Mouse (Mus musculus): Measurements from ENCODE around the gene Cntnap2. TPM values are rescaled to one million over a fixed set of nuclear protein-coding genes. Genes with fewer than 3 reads are reported as not detected.
"Not testable (repeated sequence)": the region's sequence is repeated elsewhere in the genome, so short reads cannot be mapped to it uniquely, and the experiment has no call there.

Cntnap2 gene
- polyA plus RNA-seq, 1 experiment from 2014 or later, result 56.3 TPM

- no peak overlapping the region for H3K9ac ChIP-seq (replicated peaks)
- H3K27ac ChIP-seq (replicated peaks), result no peak overlapping the region
- H3K36me3 ChIP-seq, result no peaks in the 10 kb centered on the region
- H3K4me3 ChIP-seq (replicated peaks), result no peak overlapping the region
- WGBS, result 10% methylated on average over 2 of the region's 2 CpGs
- H3K4me1 ChIP-seq, result peaks cover 7% of the 10 kb centered on the region
- H3K27me3 ChIP-seq (replicated peaks), result no peaks in the 10 kb centered on the region
- ATAC-seq (ENCODE audit: low FRiP score), result no peak
- no peaks in the 10 kb centered on the region for H3K9me3 ChIP-seq (replicated peaks)
- H3K4me2 ChIP-seq, result no peak overlapping the region
These were observed 2215.9 kb downstream of the Cntnap2 start for GRCm38 (mm10) chr6:47275065-47275464.

DNA sequence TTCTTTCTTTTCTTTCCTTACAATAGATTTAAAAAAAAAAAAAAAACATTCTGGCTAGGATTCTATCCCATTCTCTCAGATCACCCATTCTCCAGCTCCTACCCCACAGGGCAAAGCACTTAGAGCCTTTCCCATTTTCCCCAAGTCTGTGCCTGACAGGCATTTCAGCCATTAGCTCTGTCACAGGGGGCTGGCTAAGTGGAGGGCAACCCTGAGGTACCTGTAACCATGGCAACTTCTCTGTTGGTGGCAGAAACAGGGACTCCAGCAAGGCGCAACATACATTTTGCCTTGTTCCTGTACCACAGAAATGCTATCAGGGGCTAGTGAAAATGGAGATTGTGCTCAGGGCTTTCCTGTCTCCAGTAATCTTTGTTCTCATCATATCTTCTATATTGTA, 2220.0 kb downstream of the Cntnap2 start:
- Histone ChIP-seq H3K9me3 (replicated peaks) (no peaks in the 10 kb centered on the region), H3K4me1 (no peaks in the 10 kb centered on the region), H3K9ac (replicated peaks) (no peak overlapping the region), H3K27me3 (replicated peaks) (no peaks in the 10 kb centered on the region), H3K4me3 (replicated peaks) (no peak overlapping the region), H3K4me2 (no peak overlapping the region), H3K36me3 (no peaks in the 10 kb centered on the region), H3K27ac (replicated peaks) (peak overlapping the region; percentile 35; the same call in 1 of the 2 replicates)
- ATAC-seq (ENCODE audit: low FRiP score), result peak; percentile 67
- 11% methylated on average over 1 of the region's 1 CpGs for WGBS

DNA sequence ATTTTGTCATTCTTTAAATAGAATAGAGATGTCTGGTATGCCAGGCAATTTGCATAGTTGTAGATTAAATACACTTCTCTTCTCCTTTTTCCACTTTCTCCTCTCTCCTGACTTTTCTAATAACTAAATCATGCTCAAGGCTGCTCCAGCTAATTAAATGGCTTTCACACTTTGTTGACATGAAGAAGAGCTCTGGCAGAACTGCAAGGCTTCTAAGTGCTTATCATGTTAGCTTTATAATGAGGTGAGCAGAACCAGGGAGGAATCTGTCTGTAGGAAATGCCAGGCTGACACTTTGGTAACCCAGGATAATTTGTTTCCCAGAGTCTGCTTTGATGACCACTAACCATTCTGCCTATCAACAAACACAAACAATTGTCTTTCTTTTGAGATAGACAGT, 2222.4 kb downstream of the Cntnap2 start:
- H3K27ac ChIP-seq (replicated peaks), result no peak overlapping the region
- H3K27me3 ChIP-seq (replicated peaks), result no peaks in the 10 kb centered on the region

GRCm38 (mm10) chr6:47284794-47285193, 2225.6 kb downstream of the Cntnap2 start:
- no peaks in the 10 kb centered on the region for H3K27me3 ChIP-seq (replicated peaks)
- 66% methylated on average over 2 of the region's 2 CpGs for WGBS
- H3K9me3 ChIP-seq (replicated peaks), result no peaks in the 10 kb centered on the region
- H3K4me2 ChIP-seq, result no peak overlapping the region
- no peak overlapping the region for H3K4me3 ChIP-seq (replicated peaks)
- H3K27ac ChIP-seq (replicated peaks), result no peak overlapping the region
- no peak overlapping the region for H3K9ac ChIP-seq (replicated peaks)
- no peaks in the 10 kb centered on the region for H3K36me3 ChIP-seq
- no peak for ATAC-seq (ENCODE audit: low FRiP score)
- H3K4me1 ChIP-seq, result peaks cover 9% of the 10 kb centered on the region

More for the DNA sequence above, 2222.4 kb downstream of the Cntnap2 start:
- Histone ChIP-seq H3K9ac (replicated peaks) (no peak overlapping the region), H3K36me3 (no peaks in the 10 kb centered on the region), H3K4me3 (replicated peaks) (no peak overlapping the region), H3K4me1 (peaks cover 5% of the 10 kb centered on the region; the same call in 1 of the 2 replicates), H3K9me3 (replicated peaks) (no peaks in the 10 kb centered on the region), H3K4me2 (no peak overlapping the region)
- ATAC-seq (ENCODE audit: low FRiP score), result no peak

DNA sequence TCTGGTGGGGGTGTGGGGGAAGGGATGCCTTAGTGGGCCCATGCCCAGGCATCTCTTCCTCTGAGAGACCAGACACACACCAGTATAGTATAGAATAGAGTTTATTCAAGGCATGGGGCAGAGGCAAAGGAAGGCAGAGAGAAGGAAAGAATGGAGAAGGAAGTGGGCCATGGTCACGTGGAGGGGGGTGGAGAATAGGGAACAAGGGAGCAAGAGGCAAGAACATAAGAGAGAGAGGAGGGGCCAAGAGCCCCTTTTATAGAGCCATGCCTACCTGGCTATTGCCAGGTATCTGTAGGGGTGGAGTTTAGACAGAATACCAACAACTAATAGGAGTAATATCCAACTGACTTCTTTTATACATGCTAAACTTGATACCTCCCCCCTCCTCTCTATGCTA, 2226.6 kb downstream of the Cntnap2 start:
- Histone ChIP-seq H3K9ac (replicated peaks) (no peak overlapping the region), H3K4me1 (peaks cover 9% of the 10 kb centered on the region), H3K27me3 (replicated peaks) (no peaks in the 10 kb centered on the region), H3K27ac (replicated peaks) (no peak overlapping the region), H3K36me3 (no peaks in the 10 kb centered on the region), H3K9me3 (replicated peaks) (no peaks in the 10 kb centered on the region), H3K4me3 (replicated peaks) (no peak overlapping the region), H3K4me2 (no peak overlapping the region)
- 48% methylated on average over 1 of the region's 1 CpGs for WGBS
- peak; percentile 21; the same call in 1 of the 2 replicates for ATAC-seq (ENCODE audit: low FRiP score)

GRCm38 (mm10) chr6:47286247-47286967, 2227.2 kb downstream of the Cntnap2 start:
- 34% methylated on average over 12 of the region's 12 CpGs for WGBS
- not testable (repeated sequence) for H3K27ac ChIP-seq (replicated peaks); H3K9ac ChIP-seq (replicated peaks); H3K9me3 ChIP-seq (replicated peaks); H3K27me3 ChIP-seq (replicated peaks); H3K4me1 ChIP-seq; H3K36me3 ChIP-seq; H3K4me3 ChIP-seq (replicated peaks)
- peak overlapping the region; percentile 32 for H3K4me2 ChIP-seq
- peak; percentile 35 for ATAC-seq (ENCODE audit: low FRiP score)

DNA sequence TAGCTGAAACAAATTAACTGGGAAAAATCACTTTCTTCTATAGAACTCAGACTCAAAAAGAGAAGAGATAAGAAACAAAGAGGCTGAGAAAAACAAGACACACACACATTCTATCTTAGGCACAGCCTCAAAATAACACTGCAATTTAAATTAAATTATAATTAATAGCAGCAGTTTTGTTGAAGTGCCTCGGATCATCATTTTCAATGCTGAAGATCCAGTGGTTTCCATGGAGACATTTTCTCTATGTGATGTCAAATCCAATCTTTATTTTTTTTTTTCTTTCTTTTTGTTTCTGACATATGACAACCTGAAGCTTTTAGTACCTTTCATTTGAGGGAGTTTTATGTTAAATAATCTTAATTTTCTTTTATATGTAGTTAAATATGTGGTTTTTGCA, 2228.6 kb downstream of the Cntnap2 start:
- no peak overlapping the region for H3K9ac ChIP-seq (replicated peaks)
- H3K4me1 ChIP-seq, result peaks cover 9% of the 10 kb centered on the region
- no peaks in the 10 kb centered on the region for H3K9me3 ChIP-seq (replicated peaks)
- ATAC-seq (ENCODE audit: low FRiP score), result no peak
- 37% methylated on average over 1 of the region's 1 CpGs for WGBS
- H3K27me3 ChIP-seq (replicated peaks), result no peaks in the 10 kb centered on the region
- H3K4me3 ChIP-seq (replicated peaks), result no peak overlapping the region
- no peaks in the 10 kb centered on the region for H3K36me3 ChIP-seq
- H3K27ac ChIP-seq (replicated peaks), result 0 out of 2 replicates have a peak overlapping the region, but pooled peaks have one; percentile 37
- H3K4me2 ChIP-seq, result no peak overlapping the region

DNA sequence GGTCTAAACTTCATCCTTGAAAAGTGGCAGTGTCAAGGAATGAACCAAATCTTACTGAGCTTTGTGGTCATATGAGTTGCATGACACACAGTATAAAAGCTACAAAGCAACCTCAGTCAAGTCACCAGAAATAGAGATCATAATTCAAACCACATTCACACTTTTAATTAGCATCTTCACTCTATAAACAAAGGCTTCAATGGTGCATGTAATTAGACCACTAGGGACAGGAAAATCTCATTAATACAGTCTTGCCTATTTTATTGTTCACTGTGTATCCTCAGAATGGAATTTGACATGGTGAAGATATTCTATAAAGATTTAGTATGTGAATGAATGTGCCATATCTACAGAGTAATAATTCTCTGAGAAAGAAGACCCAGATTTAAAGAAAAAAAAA, 2232.8 kb downstream of the Cntnap2 start:
- no peaks in the 10 kb centered on the region for H3K9me3 ChIP-seq (replicated peaks)
- H3K9ac ChIP-seq (replicated peaks), result no peak overlapping the region
- H3K4me2 ChIP-seq, result no peak overlapping the region
- peaks cover 4% of the 10 kb centered on the region; the same call in 1 of the 2 replicates for H3K4me1 ChIP-seq
- H3K4me3 ChIP-seq (replicated peaks), result no peak overlapping the region
- no peaks in the 10 kb centered on the region for H3K27me3 ChIP-seq (replicated peaks)
- no peak for ATAC-seq (ENCODE audit: low FRiP score)
- no peaks in the 10 kb centered on the region for H3K36me3 ChIP-seq
- no peak overlapping the region for H3K27ac ChIP-seq (replicated peaks)

- Histone ChIP-seq H3K9ac (replicated peaks) (no peak overlapping the region), H3K27me3 (replicated peaks) (no peaks in the 10 kb centered on the region), H3K9me3 (replicated peaks) (no peaks in the 10 kb centered on the region), H3K4me1 (peaks cover 3% of the 10 kb centered on the region; the same call in 1 of the 2 replicates), H3K27ac (replicated peaks) (no peak overlapping the region), H3K4me3 (replicated peaks) (no peak overlapping the region), H3K4me2 (no peak overlapping the region), H3K36me3 (no peaks in the 10 kb centered on the region)
- WGBS, result 64% methylated on average over 3 of the region's 3 CpGs
- no peak for ATAC-seq (ENCODE audit: low FRiP score)
These were observed 2233.3 kb downstream of the Cntnap2 start for GRCm38 (mm10) chr6:47292437-47292836.

GRCm38 (mm10) chr6:47294433-47294832, 2235.3 kb downstream of the Cntnap2 start:
- Histone ChIP-seq H3K36me3 (no peaks in the 10 kb centered on the region), H3K27me3 (replicated peaks) (no peaks in the 10 kb centered on the region), H3K27ac (replicated peaks) (no peak overlapping the region), H3K4me1 (no peaks in the 10 kb centered on the region), H3K4me2 (no peak overlapping the region), H3K9ac (replicated peaks) (no peak overlapping the region), H3K4me3 (replicated peaks) (no peak overlapping the region), H3K9me3 (replicated peaks) (no peaks in the 10 kb centered on the region)
- no peak for ATAC-seq (ENCODE audit: low FRiP score)
- WGBS, result 60% methylated on average over 1 of the region's 1 CpGs

DNA sequence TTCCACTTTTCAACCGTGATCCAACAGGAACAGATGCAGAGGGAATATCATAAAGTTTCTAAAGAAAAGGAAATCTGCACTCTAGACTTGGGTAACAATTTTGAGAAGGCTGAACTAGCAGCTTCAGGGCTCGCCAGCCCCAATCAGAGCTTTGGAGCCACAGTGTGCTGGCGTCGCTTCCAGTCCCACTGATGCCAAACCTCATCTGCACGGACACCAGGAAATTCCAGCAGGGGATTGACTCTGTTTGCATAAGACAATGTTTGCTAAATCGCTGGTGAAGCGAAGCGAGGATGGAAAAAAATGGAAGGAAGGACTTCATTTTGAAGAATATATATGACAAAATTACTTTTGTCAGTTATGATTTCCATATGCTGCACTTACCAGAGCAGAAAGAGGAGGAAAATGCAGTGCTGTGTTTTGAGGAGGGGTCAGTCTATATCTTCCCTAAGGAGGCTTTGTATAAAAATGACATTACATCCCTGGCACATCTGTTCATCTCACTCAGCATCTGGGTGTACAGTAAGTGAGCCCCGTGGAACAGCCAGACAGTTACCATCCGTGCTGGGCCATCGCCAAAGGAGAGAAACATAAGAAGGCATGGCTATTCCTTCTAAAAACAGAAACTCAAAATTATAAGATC, 2245.8 kb downstream of the Cntnap2 start:
- Histone ChIP-seq H3K9ac (replicated peaks) (no peak overlapping the region), H3K36me3 (no peaks in the 10 kb centered on the region), H3K27me3 (replicated peaks) (no peaks in the 10 kb centered on the region), H3K27ac (replicated peaks) (no peak overlapping the region), H3K4me3 (replicated peaks) (no peak overlapping the region), H3K9me3 (replicated peaks) (no peaks in the 10 kb centered on the region), H3K4me1 (peaks cover 22% of the 10 kb centered on the region), H3K4me2 (no peak overlapping the region)
- WGBS, result 67% methylated on average over 11 of the region's 11 CpGs
- ATAC-seq (ENCODE audit: low FRiP score), result no peak

GRCm38 (mm10) chr6:47306065-47306798, 2247.1 kb downstream of the Cntnap2 start:
- Histone ChIP-seq H3K27ac (replicated peaks) (no peak overlapping the region), H3K9me3 (replicated peaks) (no peaks in the 10 kb centered on the region), H3K9ac (replicated peaks) (no peak overlapping the region), H3K4me1 (peaks cover 22% of the 10 kb centered on the region), H3K4me2 (no peak overlapping the region), H3K36me3 (no peaks in the 10 kb centered on the region), H3K4me3 (replicated peaks) (no peak overlapping the region), H3K27me3 (replicated peaks) (no peaks in the 10 kb centered on the region)
- WGBS, result 57% methylated on average over 8 of the region's 8 CpGs
- ATAC-seq (ENCODE audit: low FRiP score), result no peak

Data from neural tube, embryonic 15.5 days (tissue).